Mouse (Mus musculus): Measurements from ENCODE around the gene Usp3. TPM values are rescaled to one million over a fixed set of nuclear protein-coding genes. Genes with fewer than 3 reads are reported as not detected.

Usp3 gene
- polyA plus RNA-seq, 1 experiment from 2014 or later, result 32.8 TPM

DNA sequence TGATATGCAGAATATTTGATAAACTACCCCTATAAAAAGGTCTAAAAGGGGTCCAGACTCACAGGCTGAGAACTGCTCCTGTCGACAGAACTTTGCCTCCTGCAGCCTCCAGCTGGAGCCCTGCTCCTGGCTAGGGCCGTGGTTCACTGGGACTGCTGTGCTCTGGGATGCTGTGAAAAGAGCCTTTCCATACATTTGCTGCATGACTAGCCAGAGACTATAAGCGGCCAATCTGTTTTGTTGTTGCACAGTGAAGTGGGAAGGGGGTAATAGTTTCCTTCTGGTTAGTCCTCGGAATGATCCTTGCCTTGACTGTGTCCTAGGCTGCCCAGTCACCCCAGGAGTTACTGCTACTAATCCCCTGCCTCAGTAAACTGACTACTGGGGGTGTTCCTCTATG is 86.9 kb downstream of the Usp3 start:
- no peak overlapping the region for H3K4me3 ChIP-seq (ENCODE audit: low read depth, low read length)
- H3K36me3 ChIP-seq (ENCODE audit: control insufficient read depth, insufficient read depth, low read length), result peaks cover 34% of the 10 kb centered on the region
- no peak for DNase-seq (ENCODE audit: low spot score)
- peak overlapping the region; percentile 85 for H3K27ac ChIP-seq (ENCODE audit: low read depth, low read length)
- ATAC-seq (replicated peaks; ENCODE audit: low FRiP score), result no peak
- H3K9me3 ChIP-seq (ENCODE audit: control insufficient read depth, low read length), result no peaks in the 10 kb centered on the region
- no peaks in the 10 kb centered on the region for H3K27me3 ChIP-seq (replicated peaks; ENCODE audit: control insufficient read depth, insufficient read depth, low read length)
- peak overlapping the region; percentile 50 for H3K4me2 ChIP-seq
- 0 out of 2 replicates have a peak overlapping the region, but pooled peaks have one; percentile 20 for H3K9ac ChIP-seq (ENCODE audit: low read depth, low read length)
- 65% methylated on average over 4 of the region's 4 CpGs for WGBS
- H3K4me1 ChIP-seq (replicated peaks; ENCODE audit: control insufficient read depth, insufficient read depth, low read length), result peaks cover 44% of the 10 kb centered on the region

DNA sequence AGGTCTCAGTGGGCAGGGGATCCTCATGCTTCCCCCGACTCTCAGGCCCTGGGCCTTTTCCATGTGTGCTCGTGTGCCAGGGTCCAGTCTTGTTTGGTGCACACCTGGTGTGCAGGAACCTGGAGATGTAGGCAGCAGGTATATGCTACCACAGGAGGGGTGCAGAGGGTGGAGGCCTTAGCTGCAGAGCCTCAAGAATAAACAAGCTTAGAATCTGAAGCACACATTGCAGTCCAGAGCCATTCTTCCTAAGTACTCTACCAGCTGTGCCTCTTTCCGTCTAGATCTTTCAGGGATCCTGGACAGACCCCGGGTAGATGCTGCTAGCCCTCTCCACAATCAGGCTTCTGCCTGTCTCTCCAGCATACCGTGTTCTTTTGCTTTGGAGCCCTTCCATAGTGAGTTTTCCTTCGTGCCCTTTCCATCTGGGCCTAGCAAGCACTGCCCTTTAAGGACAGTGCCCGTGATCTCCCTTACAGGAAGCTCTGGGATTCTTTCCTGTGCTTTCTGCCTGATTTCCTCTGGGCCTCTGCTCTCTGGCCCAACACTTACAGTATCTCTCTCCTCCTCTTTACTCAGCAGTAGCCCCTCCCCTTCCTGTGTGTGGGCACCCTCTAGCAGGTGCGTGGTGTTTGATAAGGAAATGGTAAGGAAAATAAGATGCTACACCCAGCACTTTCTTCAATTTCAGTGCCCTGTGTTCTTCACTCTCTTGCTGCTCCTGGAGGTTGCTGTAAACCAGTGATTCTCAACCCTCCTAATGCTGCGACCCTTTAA is 87.6 kb downstream of the Usp3 start:
- peak overlapping the region; percentile 85 for H3K27ac ChIP-seq (ENCODE audit: low read depth, low read length)
- H3K4me1 ChIP-seq (replicated peaks; ENCODE audit: control insufficient read depth, insufficient read depth, low read length), result peaks cover 38% of the 10 kb centered on the region
- H3K4me2 ChIP-seq, result peak overlapping the region; percentile 50
- H3K36me3 ChIP-seq (ENCODE audit: control insufficient read depth, insufficient read depth, low read length), result peaks cover 38% of the 10 kb centered on the region
- ATAC-seq (replicated peaks; ENCODE audit: low FRiP score) (peak; percentile 92), DNase-seq (ENCODE audit: low spot score) (peak; percentile 43)
- no peaks in the 10 kb centered on the region for H3K9me3 ChIP-seq (ENCODE audit: control insufficient read depth, low read length)
- 0 out of 2 replicates have a peak overlapping the region, but pooled peaks have one; percentile 37 for H3K9ac ChIP-seq (ENCODE audit: low read depth, low read length)
- H3K27me3 ChIP-seq (replicated peaks; ENCODE audit: control insufficient read depth, insufficient read depth, low read length), result no peaks in the 10 kb centered on the region
- H3K4me3 ChIP-seq (ENCODE audit: low read depth, low read length), result no peak overlapping the region
- WGBS, result 57% methylated on average over 9 of the region's 9 CpGs

GRCm38 (mm10) chr9:66504518-66504917 is 88.4 kb downstream of the Usp3 start:
- no peaks in the 10 kb centered on the region for H3K9me3 ChIP-seq (ENCODE audit: control insufficient read depth, low read length)
- ATAC-seq (replicated peaks; ENCODE audit: low FRiP score), result no peak
- H3K4me1 ChIP-seq (replicated peaks; ENCODE audit: control insufficient read depth, insufficient read depth, low read length), result peaks cover 38% of the 10 kb centered on the region
- H3K9ac ChIP-seq (ENCODE audit: low read depth, low read length), result 0 out of 2 replicates have a peak overlapping the region, but pooled peaks have one; percentile 4
- H3K4me3 ChIP-seq (ENCODE audit: low read depth, low read length), result no peak overlapping the region
- DNase-seq (ENCODE audit: low spot score), result no peak
- WGBS, result 90% methylated on average over 13 of the region's 13 CpGs
- H3K36me3 ChIP-seq (ENCODE audit: control insufficient read depth, insufficient read depth, low read length), result peaks cover 39% of the 10 kb centered on the region
- no peaks in the 10 kb centered on the region for H3K27me3 ChIP-seq (replicated peaks; ENCODE audit: control insufficient read depth, insufficient read depth, low read length)
- no peak overlapping the region for H3K4me2 ChIP-seq
- H3K27ac ChIP-seq (ENCODE audit: low read depth, low read length), result peak overlapping the region; percentile 85

GRCm38 (mm10) chr9:66503879-66504411 is 89.0 kb downstream of the Usp3 start:
- 47% methylated on average over 4 of the region's 4 CpGs for WGBS
- H3K9me3 ChIP-seq (ENCODE audit: control insufficient read depth, low read length), result no peaks in the 10 kb centered on the region
- peak overlapping the region; percentile 85 for H3K27ac ChIP-seq (ENCODE audit: low read depth, low read length)
- H3K4me3 ChIP-seq (ENCODE audit: low read depth, low read length), result no peak overlapping the region
- H3K4me1 ChIP-seq (replicated peaks; ENCODE audit: control insufficient read depth, insufficient read depth, low read length), result peaks cover 38% of the 10 kb centered on the region
- peak; percentile 80 for ATAC-seq (replicated peaks; ENCODE audit: low FRiP score)
- no peaks in the 10 kb centered on the region for H3K27me3 ChIP-seq (replicated peaks; ENCODE audit: control insufficient read depth, insufficient read depth, low read length)
- H3K36me3 ChIP-seq (ENCODE audit: control insufficient read depth, insufficient read depth, low read length), result peaks cover 36% of the 10 kb centered on the region
- peak overlapping the region; percentile 32 for H3K4me2 ChIP-seq
- no peak for DNase-seq (ENCODE audit: low spot score)
- H3K9ac ChIP-seq (ENCODE audit: low read depth, low read length), result peak overlapping the region; percentile 25; the same call in 1 of the 2 replicates

- no peak overlapping the region for H3K9ac ChIP-seq (ENCODE audit: low read depth, low read length)
- no peak for ATAC-seq (replicated peaks; ENCODE audit: low FRiP score)
- H3K27ac ChIP-seq (ENCODE audit: low read depth, low read length), result no peak overlapping the region
- H3K27me3 ChIP-seq (replicated peaks; ENCODE audit: control insufficient read depth, insufficient read depth, low read length), result no peaks in the 10 kb centered on the region
- WGBS, result 88% methylated on average over 2 of the region's 2 CpGs
- no peaks in the 10 kb centered on the region for H3K9me3 ChIP-seq (ENCODE audit: control insufficient read depth, low read length)
- H3K4me2 ChIP-seq, result no peak overlapping the region
- no peak for DNase-seq (ENCODE audit: low spot score)
- H3K4me1 ChIP-seq (replicated peaks; ENCODE audit: control insufficient read depth, insufficient read depth, low read length), result peaks cover 30% of the 10 kb centered on the region
- peaks cover 29% of the 10 kb centered on the region for H3K36me3 ChIP-seq (ENCODE audit: control insufficient read depth, insufficient read depth, low read length)
- H3K4me3 ChIP-seq (ENCODE audit: low read depth, low read length), result no peak overlapping the region
Observed at GRCm38 (mm10) chr9:66501248-66501647, 91.7 kb downstream of the Usp3 start.

- DNase-seq (ENCODE audit: low spot score) (no peak), ATAC-seq (replicated peaks; ENCODE audit: low FRiP score) (no peak)
- Histone ChIP-seq H3K9me3 (ENCODE audit: control insufficient read depth, low read length) (no peaks in the 10 kb centered on the region), H3K4me2 (no peak overlapping the region), H3K4me1 (replicated peaks; ENCODE audit: control insufficient read depth, insufficient read depth, low read length) (no peaks in the 10 kb centered on the region), H3K27ac (ENCODE audit: low read depth, low read length) (no peak overlapping the region), H3K27me3 (replicated peaks; ENCODE audit: control insufficient read depth, insufficient read depth, low read length) (no peaks in the 10 kb centered on the region), H3K36me3 (ENCODE audit: control insufficient read depth, insufficient read depth, low read length) (peaks cover 19% of the 10 kb centered on the region), H3K4me3 (ENCODE audit: low read depth, low read length) (no peak overlapping the region), H3K9ac (ENCODE audit: low read depth, low read length) (no peak overlapping the region)
Observed at GRCm38 (mm10) chr9:66493992-66494391, 99.0 kb downstream of the Usp3 start.

DNA sequence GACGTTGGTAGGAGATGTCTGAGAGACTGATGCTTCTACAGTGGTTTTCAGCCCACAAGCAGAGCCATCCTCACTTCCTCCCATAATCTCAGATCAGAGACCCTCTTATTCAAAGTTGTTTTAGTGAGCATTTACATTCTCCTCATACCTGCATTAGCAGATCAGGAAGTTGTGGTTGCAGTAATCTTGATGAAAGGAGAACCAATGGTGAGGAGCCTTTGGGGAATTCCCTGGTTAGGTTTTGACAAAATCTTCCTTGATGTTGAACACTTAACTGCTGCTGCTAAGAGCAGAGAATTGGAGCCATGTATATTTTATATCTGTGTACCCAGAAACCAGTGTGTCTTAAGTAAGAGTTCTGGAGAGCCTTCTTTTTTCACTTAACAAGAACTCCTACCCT is 100.6 kb downstream of the Usp3 start:
- Histone ChIP-seq H3K4me1 (replicated peaks; ENCODE audit: control insufficient read depth, insufficient read depth, low read length) (no peaks in the 10 kb centered on the region), H3K9me3 (ENCODE audit: control insufficient read depth, low read length) (no peaks in the 10 kb centered on the region)
- WGBS, result 56% methylated on average over 1 of the region's 1 CpGs

GRCm38 (mm10) chr9:66488786-66489185 is 104.2 kb downstream of the Usp3 start:
- Histone ChIP-seq H3K4me2 (no peak overlapping the region), H3K27me3 (replicated peaks; ENCODE audit: control insufficient read depth, insufficient read depth, low read length) (no peaks in the 10 kb centered on the region), H3K4me3 (ENCODE audit: low read depth, low read length) (no peak overlapping the region), H3K27ac (ENCODE audit: low read depth, low read length) (no peak overlapping the region), H3K9me3 (ENCODE audit: control insufficient read depth, low read length) (no peaks in the 10 kb centered on the region), H3K36me3 (ENCODE audit: control insufficient read depth, insufficient read depth, low read length) (peaks cover 31% of the 10 kb centered on the region; the same call in 1 of the 2 replicates), H3K9ac (ENCODE audit: low read depth, low read length) (no peak overlapping the region), H3K4me1 (replicated peaks; ENCODE audit: control insufficient read depth, insufficient read depth, low read length) (peaks cover 8% of the 10 kb centered on the region)
- DNase-seq (ENCODE audit: low spot score) (no peak), ATAC-seq (replicated peaks; ENCODE audit: low FRiP score) (no peak)

More for the DNA sequence above, 100.6 kb downstream of the Usp3 start:
- DNase-seq (ENCODE audit: low spot score) (no peak), ATAC-seq (replicated peaks; ENCODE audit: low FRiP score) (no peak)
- no peak overlapping the region for H3K27ac ChIP-seq (ENCODE audit: low read depth, low read length)
- H3K36me3 ChIP-seq (ENCODE audit: control insufficient read depth, insufficient read depth, low read length), result peaks cover 20% of the 10 kb centered on the region
- H3K4me3 ChIP-seq (ENCODE audit: low read depth, low read length), result no peak overlapping the region
- no peak overlapping the region for H3K9ac ChIP-seq (ENCODE audit: low read depth, low read length)
- no peak overlapping the region for H3K4me2 ChIP-seq
- no peaks in the 10 kb centered on the region for H3K27me3 ChIP-seq (replicated peaks; ENCODE audit: control insufficient read depth, insufficient read depth, low read length)

GRCm38 (mm10) chr9:66483429-66483828 is 109.5 kb downstream of the Usp3 start:
- 52% methylated on average over 3 of the region's 3 CpGs for WGBS
- H3K9me3 ChIP-seq (ENCODE audit: control insufficient read depth, low read length), result no peaks in the 10 kb centered on the region
- H3K4me1 ChIP-seq (replicated peaks; ENCODE audit: control insufficient read depth, insufficient read depth, low read length), result peaks cover 15% of the 10 kb centered on the region
- H3K4me2 ChIP-seq, result no peak overlapping the region
- peaks cover 34% of the 10 kb centered on the region for H3K36me3 ChIP-seq (ENCODE audit: control insufficient read depth, insufficient read depth, low read length)
- no peak overlapping the region for H3K9ac ChIP-seq (ENCODE audit: low read depth, low read length)
- H3K27me3 ChIP-seq (replicated peaks; ENCODE audit: control insufficient read depth, insufficient read depth, low read length), result no peaks in the 10 kb centered on the region
- DNase-seq (ENCODE audit: low spot score) (no peak), ATAC-seq (replicated peaks; ENCODE audit: low FRiP score) (peak; percentile 62; the same call in 1 of the 2 replicates)
- H3K27ac ChIP-seq (ENCODE audit: low read depth, low read length), result 0 out of 2 replicates have a peak overlapping the region, but pooled peaks have one; percentile 9
- H3K4me3 ChIP-seq (ENCODE audit: low read depth, low read length), result no peak overlapping the region

All from liver, embryonic 11.5 days (tissue).